In the genomic region with DNA sequence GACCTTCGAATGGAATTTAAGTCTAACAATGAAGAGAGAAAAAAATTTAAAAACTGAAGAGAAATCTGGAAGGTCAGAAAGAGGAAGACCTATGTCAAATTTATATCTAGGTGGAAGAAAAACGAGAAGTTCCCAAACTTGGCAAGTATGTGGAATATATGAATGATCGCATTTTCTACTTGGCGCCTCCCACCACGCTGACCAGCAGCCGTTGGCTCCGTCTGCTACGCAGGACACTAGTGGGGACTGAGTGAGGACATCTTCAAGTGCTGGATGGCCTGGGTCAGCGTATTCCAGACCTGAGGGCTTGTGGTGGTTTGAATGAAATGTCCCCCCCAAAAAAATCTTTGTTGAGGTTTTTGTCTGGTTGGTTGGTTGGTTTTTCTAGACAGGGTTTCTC, we compare ENCODE assay signal across 21 mouse cellular contexts.
DNase-seq lines count a peak whose midpoint lies in the region; ATAC-seq lines count a peak whose summit lies in the region.
"Had no signal": no experiment of that assay in that cellular context is flagged by ENCODE, and none has a peak within 500 bp of the region (broad histone marks: within the 10 kb centered on the region; RNA-seq: fewer than 3 reads in every experiment).

No protein-coding gene starts in this region.

- no peaks in the 10 kb centered on the region for H3K36me3 ChIP-seq in liver, embryonic 11.5 days (ENCODE audit: control insufficient read depth, insufficient read depth, low read length)
- H3K36me3 ChIP-seq: forebrain, embryonic 12.5 days had no signal

- H3K27me3 ChIP-seq in liver, embryonic 11.5 days (replicated peaks; ENCODE audit: control insufficient read depth, insufficient read depth, low read length): no peaks in the 10 kb centered on the region
- H3K27me3 ChIP-seq: embryonic facial prominence, embryonic 12.5 days; forebrain, embryonic 12.5 days had no signal

- no peak overlapping the region for H3K4me2 ChIP-seq in liver, embryonic 11.5 days
- H3K4me2 ChIP-seq: embryonic facial prominence, embryonic 12.5 days; forebrain, embryonic 12.5 days had no signal

- H3K9ac ChIP-seq in liver, embryonic 11.5 days (ENCODE audit: low read depth, low read length): no peak overlapping the region
- H3K9ac ChIP-seq: embryonic facial prominence, embryonic 12.5 days; forebrain, embryonic 12.5 days had no signal

- peak; percentile 10 for DNase-seq in testis, postnatal 10 days (ENCODE audit: low spot score)
- DNase-seq in testis, postnatal 14 days (ENCODE audit: low spot score): no peak
- no peak for DNase-seq in kidney, postnatal 25 days
- no peak for DNase-seq in liver, embryonic 11.5 days (ENCODE audit: low spot score)
- DNase-seq: adrenal gland, adult 2 months; adrenal gland, postnatal 10 days; adrenal gland, postnatal 25 days; cerebellum, adult 11 months; cerebellum, adult 18-20 months; cerebellum, adult 8-10 months; cerebellum, adult 9-11 months; cerebellum, postnatal 14 days; cerebellum, postnatal 36 days had no signal

- H3K27ac ChIP-seq in liver, embryonic 11.5 days (ENCODE audit: low read depth, low read length): no peak overlapping the region
- H3K27ac ChIP-seq: embryonic facial prominence, embryonic 10.5 days; embryonic facial prominence, embryonic 12.5 days; forebrain, embryonic 10.5 days; forebrain, embryonic 12.5 days had no signal

- 0 out of 2 replicates have a peak, but pooled peaks cover 2% of the 10 kb centered on the region for H3K9me3 ChIP-seq in liver, embryonic 11.5 days (ENCODE audit: control insufficient read depth, low read length)

- no peak overlapping the region for H3K4me3 ChIP-seq in liver, embryonic 11.5 days (ENCODE audit: low read depth, low read length)
- H3K4me3 ChIP-seq: embryonic facial prominence, embryonic 10.5 days; embryonic facial prominence, embryonic 12.5 days; erythroblast, embryonic 14.5 days; forebrain, embryonic 10.5 days; forebrain, embryonic 12.5 days had no signal

- peak; percentile 55 for ATAC-seq in granulocyte monocyte progenitor cell, adult 5-6 weeks (replicated peaks; ENCODE audit: poor library complexity, severe bottlenecking)
- ATAC-seq in liver, embryonic 11.5 days (replicated peaks; ENCODE audit: low FRiP score): no peak
- ATAC-seq: forebrain, embryonic 14.5 days; forebrain, embryonic 16.5 days had no signal

- H3K4me1 ChIP-seq in liver, embryonic 11.5 days (replicated peaks; ENCODE audit: control insufficient read depth, insufficient read depth, low read length): no peaks in the 10 kb centered on the region; the same call in 1 of the 2 replicates
- H3K4me1 ChIP-seq: embryonic facial prominence, embryonic 12.5 days; forebrain, embryonic 10.5 days; forebrain, embryonic 12.5 days had no signal

- WGBS in liver, embryonic 11.5 days: 87% methylated on average over 9 of the region's 9 CpGs
